Mouse (Mus musculus): ENCODE measurements at regions not wholly inside any gene's neighbourhood (a gene's known extent, or its start where the extent isn't known, plus 50 kb on each side); places are given as distances from the start of the nearest gene placed in this dataset.
"Not testable (repeated sequence)": the region's sequence is repeated elsewhere in the genome, so short reads cannot be mapped to it uniquely, and the experiment has no call there.

GRCm38 (mm10) chr3:7666391-7667142 is 1046.3 kb upstream of the 1700008P02Rik start:
- not testable (repeated sequence) for TF ChIP-seq POLR2A (IDR thresholded peaks at IDR 0.05; ENCODE audit: borderline replicate concordance, extremely low read depth, low read depth, low read length); CTCF (IDR thresholded peaks at IDR 0.05; ENCODE audit: insufficient read depth, low read length)

Measured in lung, adult 2 months (tissue).